Mouse (Mus musculus) layer of hippocampus, postnatal 36 days (tissue): ENCODE measurements at regions not wholly inside any gene's neighbourhood (a gene's known extent, or its start where the extent isn't known, plus 50 kb on each side); places are given as distances from the start of the nearest gene placed in this dataset.
"Not testable (repeated sequence)": the region's sequence is repeated elsewhere in the genome, so short reads cannot be mapped to it uniquely, and the experiment has no call there.

Experiments
- DNase-seq, 2 experiments: peaks; one replicate each; pipeline ENCODE4 v3.0.0; 2022

DNA sequence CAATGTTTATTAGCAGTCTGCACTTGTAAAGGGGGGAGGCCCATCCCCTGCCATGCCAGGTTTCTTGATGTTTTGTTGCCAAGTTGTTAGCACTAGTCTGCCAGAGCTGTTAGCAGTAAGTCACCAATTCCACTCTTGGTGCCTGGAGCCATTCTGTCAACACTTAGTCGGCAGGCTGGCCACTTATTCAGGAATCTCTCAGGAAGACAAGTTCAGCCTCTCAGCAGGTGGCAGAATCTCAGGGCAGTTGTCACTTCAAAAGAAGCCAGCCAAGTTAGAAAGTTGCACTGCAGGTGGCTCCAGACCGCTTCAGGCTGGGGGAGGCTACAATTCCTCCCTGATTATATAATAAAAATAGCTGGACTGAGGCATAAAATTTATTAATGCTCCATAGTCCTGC is 424.2 kb downstream of the Cdh10 start:
- not testable (repeated sequence) for DNase-seq

DNA sequence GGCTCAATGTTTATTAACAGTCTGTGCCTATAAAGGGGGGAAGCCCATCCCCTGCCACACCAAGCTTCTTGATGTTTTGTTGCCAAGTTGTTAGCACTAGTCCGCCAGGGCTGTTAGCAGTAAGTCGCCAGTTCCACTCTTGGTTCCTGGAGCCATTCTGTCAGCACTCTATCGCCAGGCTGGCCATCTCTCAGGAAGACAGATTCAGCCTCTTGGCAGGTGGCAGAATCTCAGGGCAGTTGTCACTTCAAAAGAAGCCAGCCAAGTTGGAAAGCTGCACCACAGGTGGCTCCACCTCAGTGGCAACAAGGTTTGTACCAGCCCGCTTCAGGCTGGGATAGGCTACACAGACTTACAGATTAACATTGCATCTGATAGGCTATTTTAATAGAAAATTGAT is 428.7 kb downstream of the Cdh10 start:
- no peak for DNase-seq

DNA sequence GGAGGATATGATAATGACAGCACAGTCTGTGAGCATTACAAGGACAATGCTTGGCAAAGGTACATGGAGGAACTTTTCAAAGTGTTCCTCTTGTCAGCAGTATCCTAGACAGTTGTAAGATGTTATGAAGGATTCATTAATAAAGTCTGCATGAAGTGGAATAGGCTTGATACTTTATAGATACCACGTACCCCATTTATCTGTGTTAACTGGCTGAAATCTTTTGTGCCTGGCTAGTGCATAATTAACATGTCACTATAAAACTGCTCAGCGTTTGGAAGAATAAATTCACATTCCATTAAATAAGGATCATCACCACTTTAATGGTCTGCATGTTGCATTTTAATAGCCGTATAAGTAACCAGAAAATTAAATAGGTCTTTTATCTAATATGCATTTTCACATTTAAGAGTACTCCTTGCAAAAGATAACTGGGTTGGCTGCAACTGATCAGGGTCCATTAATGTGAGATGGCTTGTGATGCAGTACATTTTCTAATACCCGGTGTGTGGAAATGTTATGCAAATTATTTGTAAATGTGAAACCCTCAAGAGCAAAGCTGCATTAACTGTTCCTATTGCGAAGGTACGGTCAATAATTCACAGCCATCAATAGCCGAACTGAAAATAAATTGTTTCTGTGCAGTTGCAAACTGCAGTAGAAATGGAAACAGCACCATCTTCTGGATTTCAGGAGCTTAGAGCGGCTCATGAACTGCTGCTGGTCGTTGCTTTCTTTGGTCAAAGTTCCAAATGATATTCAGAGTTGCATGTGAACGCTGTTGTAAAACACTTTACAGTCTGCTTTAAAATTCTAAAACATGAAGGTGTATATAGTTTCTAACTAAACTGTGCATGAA is 457.4 kb downstream of the Cdh10 start:
- peak; percentile 6 for DNase-seq

DNA sequence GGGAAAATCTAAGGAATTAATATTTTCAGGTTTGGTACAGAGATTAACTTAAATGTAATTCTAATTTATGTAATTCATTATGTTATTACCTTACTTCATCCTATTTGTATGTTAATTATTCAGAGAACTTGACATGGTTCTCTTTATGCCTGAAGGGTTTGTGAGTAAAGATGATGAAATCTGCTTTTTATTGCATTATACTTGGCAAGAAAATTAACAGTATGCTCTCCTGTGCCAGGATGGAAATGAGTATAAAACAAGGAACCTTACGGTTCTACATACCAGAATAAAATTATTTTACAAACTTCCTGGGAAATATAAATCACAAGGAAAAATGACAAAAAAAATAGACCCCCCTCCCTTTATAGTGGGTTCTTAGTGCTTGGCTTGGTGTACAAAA is 497.6 kb downstream of the Cdh10 start:
- no peak for DNase-seq

DNA sequence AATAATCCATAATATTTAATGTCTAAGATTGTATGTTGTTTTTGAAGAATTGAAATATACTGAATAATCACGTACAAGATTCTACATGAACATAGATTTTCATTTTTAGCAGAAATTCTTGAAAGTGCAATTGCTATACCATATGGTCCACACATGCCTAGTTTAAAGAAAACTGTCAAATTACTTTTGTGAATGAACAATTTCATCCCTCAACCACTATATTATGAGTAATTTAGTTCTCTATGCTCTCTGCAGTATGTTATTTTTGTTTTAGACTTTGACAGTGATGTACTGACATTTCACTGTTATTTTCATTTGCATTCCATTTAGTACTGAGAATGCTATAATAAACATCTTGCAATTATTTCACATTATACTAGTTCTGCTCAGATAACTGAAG is 537.6 kb downstream of the Cdh10 start:
- no peak for DNase-seq

DNA sequence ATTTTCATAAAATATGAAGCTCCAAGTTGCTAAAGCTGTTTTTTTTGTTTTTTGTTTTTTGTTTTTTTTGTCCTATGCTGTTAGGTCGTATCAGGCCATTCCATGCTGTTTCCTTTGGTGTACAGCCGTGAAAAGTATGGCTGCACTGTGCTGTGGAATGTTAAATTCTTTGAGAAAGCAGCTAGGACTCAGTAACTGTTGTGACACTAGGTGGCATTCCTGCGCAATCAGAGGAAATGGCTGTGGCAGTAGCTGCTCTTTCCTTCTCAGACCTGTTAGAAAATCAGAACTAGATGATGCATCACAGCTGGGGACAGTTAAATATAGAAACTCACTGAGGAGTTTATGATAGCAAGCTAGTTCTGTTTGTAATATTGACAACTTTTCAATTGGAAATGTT is 541.9 kb downstream of the Cdh10 start:
- peak; percentile 5 to 10 for DNase-seq

DNA sequence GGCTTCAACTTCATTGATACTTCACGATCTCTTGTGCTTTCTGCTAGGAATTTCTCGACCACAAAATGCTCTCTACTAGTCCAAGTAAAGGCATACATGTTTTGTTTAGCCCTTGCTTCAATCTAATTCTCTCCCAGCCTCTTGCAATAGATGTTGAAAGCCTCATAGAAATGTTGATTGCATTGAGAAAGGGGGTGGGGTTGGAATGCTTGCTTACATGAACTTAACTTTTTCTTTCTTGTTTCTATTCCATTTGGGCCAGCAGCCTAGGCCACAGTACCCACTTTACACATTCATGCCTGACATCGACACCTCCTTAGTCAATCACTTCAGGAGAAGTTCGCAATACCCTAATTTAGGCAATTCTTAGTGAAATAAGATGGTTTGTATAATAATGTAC is 571.2 kb downstream of the Cdh10 start:
- DNase-seq, result no peak

DNA sequence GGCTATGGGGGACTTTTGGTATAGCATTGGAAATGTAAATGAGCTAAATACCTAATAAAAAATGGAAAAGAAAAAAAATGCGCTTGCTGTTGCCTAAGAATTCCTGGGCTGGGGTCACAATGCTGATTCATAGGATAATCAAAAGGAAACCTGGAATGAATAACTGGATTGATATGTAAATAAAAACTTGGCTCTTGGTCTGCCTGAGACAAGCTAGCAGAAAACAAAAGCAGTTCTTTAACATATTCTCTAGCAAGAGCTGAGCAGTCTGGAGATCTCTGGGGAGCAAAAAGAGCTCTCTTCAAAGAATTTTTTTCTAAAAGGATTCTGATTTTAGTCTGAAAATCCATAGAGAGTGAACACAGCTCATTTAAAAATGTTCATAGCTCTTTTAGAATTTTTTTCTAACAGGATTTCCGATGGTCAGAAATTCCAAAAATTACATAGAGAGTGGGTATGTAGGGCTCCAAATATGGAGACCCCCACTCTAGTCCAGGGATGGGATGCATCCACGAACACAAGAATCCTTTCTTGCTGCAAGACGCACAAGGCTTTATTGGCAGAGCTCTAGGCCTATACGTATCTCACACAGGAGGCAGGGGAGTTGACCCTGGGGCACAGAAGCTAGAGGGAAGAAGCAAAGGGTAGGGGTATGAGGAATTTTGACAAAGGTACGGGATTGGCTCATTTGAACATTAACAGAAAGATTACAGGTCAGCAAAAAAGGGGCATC is 572.7 kb downstream of the Cdh10 start:
- no peak for DNase-seq

DNA sequence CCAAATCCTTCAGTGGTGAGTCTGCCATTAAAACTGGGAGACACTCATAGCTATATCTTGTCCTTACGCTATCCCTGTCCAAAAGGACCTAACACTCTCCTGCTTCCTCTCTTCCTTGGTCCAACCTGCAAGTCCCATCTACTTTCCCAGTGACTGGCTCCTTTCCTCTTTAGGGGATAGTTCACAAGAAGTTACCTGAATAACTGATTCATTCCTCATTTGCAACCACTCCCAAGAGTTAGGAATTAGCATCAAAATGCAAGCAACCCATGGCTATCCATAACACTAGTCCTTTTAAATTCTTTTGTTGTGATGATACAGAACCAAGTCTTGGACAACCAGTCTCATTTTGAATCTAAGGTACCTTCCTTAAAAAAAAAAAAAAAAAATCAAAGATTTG is 576.9 kb downstream of the Cdh10 start:
- DNase-seq, result no peak
